Mouse (Mus musculus): ENCODE measurements around the gene Carmil1. TPM values are rescaled to one million over a fixed set of nuclear protein-coding genes. Genes with fewer than 3 reads are reported as not detected.
A peak's percentile ranks its signal among the peaks of the same experiment; 100 is the strongest.
"Not testable (repeated sequence)": the region's sequence is repeated elsewhere in the genome, so short reads cannot be mapped to it uniquely, and the experiment has no call there.

Carmil1 gene
- total RNA-seq, 2 experiments from 2014 or later = 49.3 to 52.8 TPM

GRCm38 (mm10) chr13:24105838-24106237 lies 174.8 kb downstream of the Carmil1 start:
- no peak for DNase-seq (ENCODE audit: low spot score in 2 of 2)

DNA sequence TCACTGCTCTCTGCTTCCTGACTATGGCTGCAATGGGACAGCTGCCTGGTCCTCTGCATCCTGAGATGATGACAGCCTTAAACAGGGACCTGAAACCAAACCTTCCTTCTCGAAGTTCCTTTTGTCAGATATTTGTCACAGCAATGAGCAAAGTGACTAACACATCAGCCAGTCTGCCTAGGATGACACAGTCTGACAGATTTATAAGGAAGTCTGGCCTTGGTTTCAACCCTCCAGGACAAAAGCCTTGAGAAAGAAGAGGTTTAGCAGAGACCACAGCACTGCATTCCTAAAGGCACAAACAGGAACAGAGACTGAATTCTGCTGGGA lies 175.3 kb downstream of the Carmil1 start:
- no peak for DNase-seq (ENCODE audit: low spot score in 2 of 2)

- DNase-seq (ENCODE audit: low spot score in 2 of 2) = not testable (repeated sequence)
Observed at GRCm38 (mm10) chr13:24104611-24105339, 175.8 kb downstream of the Carmil1 start.

DNA sequence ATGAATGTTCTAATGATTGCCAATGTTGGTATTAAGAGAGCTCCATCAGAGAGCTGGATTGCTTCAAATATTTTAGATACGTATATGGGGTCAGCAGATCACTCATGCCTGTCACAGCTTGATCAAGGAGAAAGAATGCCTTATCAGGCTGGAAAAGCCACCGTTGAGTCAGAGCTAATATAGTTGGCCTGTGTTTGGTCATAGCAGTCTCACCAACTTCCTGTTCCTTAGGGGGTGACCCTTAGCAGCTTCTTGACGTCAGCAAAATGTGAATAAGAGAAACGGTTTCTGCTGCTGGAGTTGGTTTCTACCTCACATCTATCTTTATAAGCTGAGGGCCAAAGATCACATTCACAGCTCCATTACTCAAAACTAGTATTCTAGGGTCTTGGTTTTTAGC lies 176.6 kb downstream of the Carmil1 start:
- DNase-seq (ENCODE audit: low spot score in 2 of 2) = no peak

- no peak for DNase-seq (ENCODE audit: low spot score in 2 of 2)
Observed at GRCm38 (mm10) chr13:24103152-24103551, 177.4 kb downstream of the Carmil1 start.

DNA sequence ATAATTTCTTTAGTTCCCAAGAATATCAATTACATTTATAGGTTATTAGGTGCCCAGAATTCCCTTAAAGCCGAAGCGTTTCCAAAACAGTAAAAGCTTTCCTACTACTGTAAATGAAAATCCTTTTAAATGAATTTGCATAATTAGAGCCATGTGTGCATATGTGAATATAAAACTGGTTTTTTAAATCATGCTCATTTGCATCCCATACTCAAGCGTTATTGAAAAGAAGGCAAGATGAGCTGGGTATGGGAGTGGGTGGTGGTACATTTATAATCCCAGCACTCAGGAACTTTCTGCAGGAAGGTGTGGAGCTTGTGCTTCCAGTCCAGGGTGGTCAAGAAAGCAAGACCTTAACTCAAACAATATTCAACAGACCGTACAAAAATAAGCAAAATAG lies 178.3 kb downstream of the Carmil1 start:
- DNase-seq (ENCODE audit: low spot score in 2 of 2) = no peak

- DNase-seq (ENCODE audit: low spot score in 2 of 2) = no peak
Observed at GRCm38 (mm10) chr13:24101157-24102130, 179.2 kb downstream of the Carmil1 start.

GRCm38 (mm10) chr13:24100516-24101094 lies 180.0 kb downstream of the Carmil1 start:
- no peak for DNase-seq (ENCODE audit: low spot score in 2 of 2)

DNA sequence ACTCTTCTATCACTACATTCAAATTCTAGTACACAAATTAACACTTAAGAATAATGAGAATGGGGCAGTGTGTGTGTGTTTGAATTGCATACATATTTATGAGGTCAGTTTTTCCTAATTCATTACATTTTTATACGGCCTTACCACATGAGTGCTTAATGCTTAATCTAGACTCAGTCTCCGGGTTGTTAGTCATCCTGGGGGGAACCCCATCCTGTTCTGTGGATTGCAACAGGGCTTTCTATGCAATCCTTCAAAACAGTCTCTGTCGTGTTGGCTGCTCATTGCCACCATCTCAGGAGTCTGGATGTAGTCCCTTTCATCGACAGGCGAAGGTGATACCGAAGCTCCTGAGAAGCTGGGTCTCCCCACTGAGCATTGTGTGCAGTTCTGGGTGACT lies 184.0 kb downstream of the Carmil1 start:
- DNase-seq (ENCODE audit: low spot score in 2 of 2) = no peak

- no peak for DNase-seq (ENCODE audit: low spot score in 2 of 2)
Observed at GRCm38 (mm10) chr13:24094825-24095547, 185.6 kb downstream of the Carmil1 start.

GRCm38 (mm10) chr13:24093108-24093507 lies 187.5 kb downstream of the Carmil1 start:
- no peak for DNase-seq (ENCODE audit: low spot score in 2 of 2)

GRCm38 (mm10) chr13:24092073-24092472 lies 188.5 kb downstream of the Carmil1 start:
- no peak for DNase-seq (ENCODE audit: low spot score in 2 of 2)

GRCm38 (mm10) chr13:24082153-24082552 lies 198.4 kb downstream of the Carmil1 start:
- no peak for DNase-seq (ENCODE audit: low spot score in 2 of 2)

GRCm38 (mm10) chr13:24081698-24082097 lies 198.9 kb downstream of the Carmil1 start:
- DNase-seq (ENCODE audit: low spot score in 2 of 2) = no peak

DNA sequence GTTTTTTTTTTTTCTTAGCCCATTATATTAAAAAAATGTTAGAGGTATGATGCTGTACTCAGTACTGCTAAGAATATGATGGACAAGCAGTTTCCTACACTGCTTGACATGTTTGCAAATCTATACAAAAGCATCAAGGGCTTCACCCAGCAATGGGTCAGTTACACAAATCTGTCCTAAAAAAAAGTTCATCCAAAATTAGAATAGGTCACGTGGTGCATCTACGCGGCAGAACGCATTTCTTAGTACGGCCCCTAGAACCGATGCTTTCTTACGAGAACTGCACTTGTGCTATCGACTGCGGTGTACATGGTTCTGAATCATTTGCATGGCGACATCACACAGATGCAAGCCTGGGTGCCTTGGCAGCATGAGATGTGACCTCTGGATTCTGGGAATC lies 208.0 kb downstream of the Carmil1 start:
- no peak for DNase-seq (ENCODE audit: low spot score in 2 of 2)

GRCm38 (mm10) chr13:24067553-24067952 lies 213.0 kb downstream of the Carmil1 start:
- DNase-seq (ENCODE audit: low spot score in 2 of 2) = peak in 1 of 2 experiments; percentile 46

GRCm38 (mm10) chr13:24065536-24065935 lies 215.1 kb downstream of the Carmil1 start:
- DNase-seq (ENCODE audit: low spot score in 2 of 2) = no peak

GRCm38 (mm10) chr13:24062770-24063169 lies 217.8 kb downstream of the Carmil1 start:
- no peak for DNase-seq (ENCODE audit: low spot score in 2 of 2)

DNA sequence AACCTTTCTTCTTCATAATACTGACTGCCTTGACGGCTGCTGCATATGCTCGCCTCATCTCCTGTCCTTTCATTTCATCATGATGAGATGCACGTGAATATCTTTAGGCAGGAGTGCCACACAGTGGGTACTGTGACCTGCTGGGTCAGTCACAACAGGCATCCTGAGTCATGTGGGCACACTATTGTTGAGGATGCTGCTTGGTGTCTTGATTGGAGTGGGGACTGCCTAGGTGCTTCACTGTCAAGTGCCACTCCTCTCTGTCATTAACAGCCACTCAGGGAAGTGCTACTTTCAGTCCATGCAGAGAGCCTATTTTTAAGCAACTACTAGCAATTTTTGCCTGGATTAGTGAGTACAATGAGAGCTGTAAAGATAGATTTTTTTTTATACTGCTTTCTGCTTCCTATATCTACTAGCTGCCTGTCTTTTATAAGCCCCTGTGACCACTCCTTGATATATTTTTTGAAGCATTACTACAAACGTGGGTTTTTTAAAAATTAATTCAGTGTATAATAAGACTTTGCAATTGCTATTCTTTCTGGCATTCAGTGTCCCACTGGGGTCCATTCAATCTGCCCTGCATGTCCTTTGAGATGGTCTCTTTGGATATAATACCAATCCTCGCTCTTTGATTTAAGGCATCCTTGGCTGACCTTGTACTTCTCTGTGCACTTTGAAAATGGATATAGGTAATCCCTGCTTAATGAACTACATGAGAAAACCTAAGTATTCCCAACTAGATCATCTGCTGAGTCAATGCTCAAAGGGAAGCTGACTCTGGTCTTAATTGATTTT lies 225.3 kb downstream of the Carmil1 start:
- DNase-seq (ENCODE audit: low spot score in 2 of 2) = no peak

GRCm38 (mm10) chr13:24051496-24051895 lies 229.1 kb downstream of the Carmil1 start:
- no peak for DNase-seq (ENCODE audit: low spot score in 2 of 2)

All from layer of hippocampus, postnatal 14 days (tissue).